Comparison of ENCODE assay signal across 17 mouse cellular contexts in the genomic region with DNA sequence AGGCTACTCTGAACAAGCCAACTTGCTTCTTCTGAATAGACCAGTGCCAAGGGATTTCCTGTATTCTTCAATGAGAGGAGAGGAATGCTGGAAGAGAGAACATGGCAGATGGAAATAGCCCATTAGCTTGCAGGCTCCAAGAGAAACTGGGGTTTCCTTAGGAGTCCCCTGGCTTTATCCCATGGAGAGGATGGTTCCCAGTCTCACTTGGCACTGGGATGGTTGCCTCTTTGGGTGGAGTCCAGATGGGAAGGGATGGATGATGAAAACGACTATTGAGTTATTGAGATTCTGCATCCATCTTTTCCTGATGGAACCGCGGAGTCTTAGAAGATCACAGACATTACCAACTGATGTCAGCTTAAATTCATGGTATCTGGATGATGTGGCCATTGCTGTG. TPM values are rescaled to one million over a fixed set of nuclear protein-coding genes. Genes with fewer than 3 reads are reported as not detected.
DNase-seq lines count a peak whose midpoint lies in the region; ATAC-seq and TF ChIP-seq lines count a peak whose summit lies in the region.
"Had no signal": no experiment of that assay in that cellular context is flagged by ENCODE, and none has a peak within 500 bp of the region (broad histone marks: within the 10 kb centered on the region; RNA-seq: fewer than 3 reads in every experiment).

No protein-coding gene starts in this region.

- H3K9ac ChIP-seq in forebrain, embryonic 14.5 days (ENCODE audit: low read length), result no peak overlapping the region
- H3K9ac ChIP-seq in forebrain, embryonic 15.5 days (replicated peaks), result no peak overlapping the region
- H3K9ac ChIP-seq in forebrain, postnatal 0 days, result no peak overlapping the region
- no peak overlapping the region for H3K9ac ChIP-seq in forebrain, embryonic 11.5 days (ENCODE audit: low read length)
- H3K9ac ChIP-seq: embryonic facial prominence, embryonic 12.5 days; forebrain, embryonic 13.5 days had no signal

- no peak overlapping the region for H3K27ac ChIP-seq in forebrain, embryonic 14.5 days (ENCODE audit: low read depth, low read length)
- no peak overlapping the region for H3K27ac ChIP-seq in forebrain, embryonic 15.5 days (replicated peaks)
- H3K27ac ChIP-seq in forebrain, postnatal 0 days (ENCODE audit: low read depth, low read length), result no peak overlapping the region
- no peak overlapping the region for H3K27ac ChIP-seq in forebrain, embryonic 11.5 days (ENCODE audit: low read depth, low read length)
- H3K27ac ChIP-seq: embryonic facial prominence, embryonic 10.5 days; embryonic facial prominence, embryonic 12.5 days; forebrain, embryonic 13.5 days had no signal

- H3K27me3 ChIP-seq in forebrain, embryonic 14.5 days (replicated peaks; ENCODE audit: control insufficient read depth, insufficient read depth, low read length), result no peaks in the 10 kb centered on the region
- no peaks in the 10 kb centered on the region for H3K27me3 ChIP-seq in forebrain, embryonic 15.5 days
- no peaks in the 10 kb centered on the region for H3K27me3 ChIP-seq in forebrain, postnatal 0 days (ENCODE audit: insufficient read depth, low read length)
- no peaks in the 10 kb centered on the region for H3K27me3 ChIP-seq in forebrain, embryonic 11.5 days (ENCODE audit: control insufficient read depth, insufficient read depth, low read length)
- H3K27me3 ChIP-seq: embryonic facial prominence, embryonic 12.5 days; forebrain, embryonic 13.5 days had no signal

- H3K4me2 ChIP-seq in forebrain, embryonic 14.5 days (ENCODE audit: low read length), result no peak overlapping the region
- no peak overlapping the region for H3K4me2 ChIP-seq in forebrain, embryonic 15.5 days (replicated peaks)
- no peak overlapping the region for H3K4me2 ChIP-seq in forebrain, postnatal 0 days (ENCODE audit: low read depth)
- no peak overlapping the region for H3K4me2 ChIP-seq in forebrain, embryonic 11.5 days (ENCODE audit: low read depth, low read length, severe bottlenecking)
- H3K4me2 ChIP-seq: embryonic facial prominence, embryonic 12.5 days; forebrain, embryonic 13.5 days had no signal

- TF ChIP-seq POLR2A in brain, embryonic 14.5 days (IDR thresholded peaks at IDR 0.05; ENCODE audit: borderline replicate concordance, extremely low read depth, insufficient read depth, insufficient read length, poor library complexity, severe bottlenecking), result no peak

- no peak for TF ChIP-seq CTCF in forebrain, postnatal 0 days (IDR thresholded peaks at IDR 0.05; ENCODE audit: low read depth)
- TF ChIP-seq CTCF in brain, embryonic 14.5 days (IDR thresholded peaks at IDR 0.05; ENCODE audit: borderline replicate concordance, extremely low read depth, insufficient read depth, insufficient read length), result no peak

- ATAC-seq in forebrain, embryonic 14.5 days, result no peak
- no peak for ATAC-seq in forebrain, embryonic 15.5 days (replicated peaks)
- ATAC-seq in forebrain, postnatal 0 days, result no peak; the same call in 1 of the 2 replicates
- no peak for ATAC-seq in forebrain, embryonic 11.5 days (replicated peaks; ENCODE audit: low FRiP score)
- ATAC-seq: forebrain, embryonic 13.5 days had no signal

- H3K4me1 ChIP-seq in forebrain, embryonic 14.5 days (ENCODE audit: control insufficient read depth, insufficient read depth, low read length), result no peaks in the 10 kb centered on the region
- no peaks in the 10 kb centered on the region for H3K4me1 ChIP-seq in forebrain, embryonic 15.5 days
- H3K4me1 ChIP-seq in forebrain, postnatal 0 days (ENCODE audit: insufficient read depth), result no peaks in the 10 kb centered on the region; the same call in 1 of the 2 replicates
- H3K4me1 ChIP-seq in forebrain, embryonic 11.5 days (replicated peaks; ENCODE audit: control insufficient read depth, insufficient read depth, low read length), result no peaks in the 10 kb centered on the region
- H3K4me1 ChIP-seq: embryonic facial prominence, embryonic 10.5 days; embryonic facial prominence, embryonic 12.5 days; forebrain, embryonic 13.5 days had no signal

- H3K36me3 ChIP-seq in forebrain, embryonic 14.5 days (ENCODE audit: control insufficient read depth, insufficient read depth, low read length), result no peaks in the 10 kb centered on the region
- H3K36me3 ChIP-seq in forebrain, embryonic 15.5 days, result no peaks in the 10 kb centered on the region
- no peaks in the 10 kb centered on the region for H3K36me3 ChIP-seq in forebrain, postnatal 0 days (ENCODE audit: insufficient read depth)
- no peaks in the 10 kb centered on the region for H3K36me3 ChIP-seq in forebrain, embryonic 11.5 days (ENCODE audit: control insufficient read depth, insufficient read depth, low read length)
- H3K36me3 ChIP-seq: embryonic facial prominence, embryonic 10.5 days; embryonic facial prominence, embryonic 12.5 days had no signal

- no peak overlapping the region for H3K4me3 ChIP-seq in forebrain, embryonic 14.5 days (ENCODE audit: low read depth, low read length)
- no peak overlapping the region for H3K4me3 ChIP-seq in forebrain, embryonic 15.5 days
- H3K4me3 ChIP-seq in forebrain, postnatal 0 days (ENCODE audit: low read depth, low read length), result no peak overlapping the region
- no peak overlapping the region for H3K4me3 ChIP-seq in forebrain, embryonic 11.5 days (ENCODE audit: low read depth, low read length)
- H3K4me3 ChIP-seq: embryonic facial prominence, embryonic 10.5 days; embryonic facial prominence, embryonic 12.5 days; forebrain, embryonic 13.5 days had no signal

- peak; percentile 50 to 63 for DNase-seq in cerebellum, postnatal 10 days
- no peak for DNase-seq in cerebellum, adult 18-20 months
- peak; percentile 37 for DNase-seq in forebrain, embryonic 14.5 days (ENCODE audit: low spot score)
- DNase-seq in forebrain, postnatal 0 days, result peak; percentile 63
- no peak for DNase-seq in forebrain, embryonic 11.5 days (ENCODE audit: low spot score)
- DNase-seq in brain, embryonic 14.5 days (ENCODE audit: low read depth), result peak; percentile 22
- DNase-seq: adrenal gland, adult 2 months; adrenal gland, postnatal 10 days; adrenal gland, postnatal 25 days; cerebellum, adult 11-12 months; cerebellum, adult 8-10 months; cerebellum, adult 9-11 months had no signal

- H3K9me3 ChIP-seq in forebrain, embryonic 14.5 days (replicated peaks; ENCODE audit: control insufficient read depth, low read length), result no peaks in the 10 kb centered on the region
- no peaks in the 10 kb centered on the region for H3K9me3 ChIP-seq in forebrain, embryonic 15.5 days
- no peaks in the 10 kb centered on the region for H3K9me3 ChIP-seq in forebrain, postnatal 0 days (ENCODE audit: low read length)
- no peaks in the 10 kb centered on the region for H3K9me3 ChIP-seq in forebrain, embryonic 11.5 days (ENCODE audit: control insufficient read depth, low read length)
- H3K9me3 ChIP-seq: embryonic facial prominence, embryonic 10.5 days; embryonic facial prominence, embryonic 12.5 days; forebrain, embryonic 13.5 days had no signal

- WGBS in forebrain, embryonic 14.5 days, result 84% methylated on average over 3 of the region's 3 CpGs
- WGBS in forebrain, embryonic 15.5 days, result 80% methylated on average over 3 of the region's 3 CpGs
- whole genome bisulfite sequencing in forebrain, postnatal 0 days, result 77% methylated on average over 3 of the region's 3 CpGs
- 89% methylated on average over 3 of the region's 3 CpGs for WGBS in forebrain, embryonic 11.5 days

RNA-seq across cellular contexts. Expression of a gene that starts 13.9 kb away (rescaled TPM):
- polyA plus RNA-seq in forebrain, embryonic 14.5 days (2014; fragmentation: Nextera tagmentation; extraction: Ambion mirVana), result 13.3 and 27.6 TPM in 2 replicates
- polyA plus RNA-seq in forebrain, embryonic 15.5 days (2015; fragmentation: Nextera tagmentation; extraction: Ambion mirVana), result 46.2 and 54.4 TPM in 2 replicates
- total RNA-seq in forebrain, postnatal 0 days (2014; rRNA removed), result 128 and 140 TPM in 2 replicates
- polyA plus RNA-seq in forebrain, postnatal 0 days (2015; fragmentation: Nextera tagmentation; extraction: Ambion mirVana), result 34.0 and 48.3 TPM in 2 replicates
- polyA plus RNA-seq in forebrain, embryonic 11.5 days (2014; fragmentation: Nextera tagmentation; extraction: Ambion mirVana), result 2.4 and 2.9 TPM in 2 replicates
- 13.0 and 22.0 TPM in 2 replicates for polyA plus RNA-seq in brain, embryonic 14.5 days (2012; rRNA removed)
- total RNA-seq: MEL had no signal

Comparison
In these comparisons a context has a peak if more than half of its experiments do, and no peak if none do; other contexts are left out.
1. DNase-seq: peak in cerebellum, postnatal 10 days (2 of 2), forebrain, embryonic 14.5 days (single experiment), forebrain, postnatal 0 days (single experiment) and brain, embryonic 14.5 days (single experiment); none in cerebellum, adult 18-20 months (0 of 2) and forebrain, embryonic 11.5 days (single experiment).